Mouse (Mus musculus): Measurements from ENCODE around the gene Prl8a2.

DNA sequence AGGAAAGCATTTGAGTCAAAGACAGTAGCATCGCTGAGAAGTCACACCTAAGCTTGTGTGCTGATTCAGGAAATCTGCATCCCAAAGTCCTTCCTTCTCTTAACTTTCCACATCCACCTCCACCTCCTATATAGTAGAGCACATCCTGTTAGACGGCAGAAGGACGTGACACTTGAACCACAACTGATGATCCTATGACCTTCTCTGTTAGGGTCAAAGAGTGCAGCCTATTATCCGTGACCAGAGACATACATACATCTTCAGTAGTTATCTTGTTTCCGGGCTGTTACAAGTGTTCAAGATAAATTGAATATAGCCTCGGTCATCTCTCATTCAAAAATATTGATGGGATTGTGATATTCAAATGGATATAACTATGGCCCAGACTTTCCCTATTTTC, 45.3 kb downstream of the Prl8a2 start, which contains the start of gene Prl2b1:
- TF ChIP-seq CTCF (IDR thresholded peaks at IDR 0.05; ENCODE audit: borderline replicate concordance, insufficient read depth, low read length) (no peak), POLR2A (IDR thresholded peaks at IDR 0.05; ENCODE audit: low read depth, low read length) (no peak)

Measured in embryonic fibroblast, embryonic 13.5 days (primary cell).